Mouse (Mus musculus): ENCODE measurements around the gene Peak1. TPM values are rescaled to one million over a fixed set of nuclear protein-coding genes. Genes with fewer than 3 reads are reported as not detected.

Peak1 gene
- total RNA-seq, 2 experiments from 2014 or later = 11.6 to 16.0 TPM

- ATAC-seq (replicated peaks; ENCODE audit: poor library complexity, severe bottlenecking) = no peak
Measured at GRCm38 (mm10) chr9:56324576-56325355, 93.1 kb downstream of the Peak1 start.

- no peak for ATAC-seq (replicated peaks; ENCODE audit: poor library complexity, severe bottlenecking)
Measured at GRCm38 (mm10) chr9:56321291-56321690, 96.6 kb downstream of the Peak1 start.

- ATAC-seq (replicated peaks; ENCODE audit: poor library complexity, severe bottlenecking) = no peak
Measured at GRCm38 (mm10) chr9:56314326-56314725, 103.5 kb downstream of the Peak1 start.

GRCm38 (mm10) chr9:56309079-56309478 is 108.8 kb downstream of the Peak1 start:
- no peak for ATAC-seq (replicated peaks; ENCODE audit: poor library complexity, severe bottlenecking)

- ATAC-seq (replicated peaks; ENCODE audit: poor library complexity, severe bottlenecking) = no peak
Measured at GRCm38 (mm10) chr9:56304526-56304925, 113.3 kb downstream of the Peak1 start.

GRCm38 (mm10) chr9:56302921-56303465 is 114.9 kb downstream of the Peak1 start:
- ATAC-seq (replicated peaks; ENCODE audit: poor library complexity, severe bottlenecking) = no peak

GRCm38 (mm10) chr9:56290019-56290418 is 127.8 kb downstream of the Peak1 start:
- no peak for ATAC-seq (replicated peaks; ENCODE audit: poor library complexity, severe bottlenecking)

GRCm38 (mm10) chr9:56282481-56282880 is 135.4 kb downstream of the Peak1 start:
- no peak for ATAC-seq (replicated peaks; ENCODE audit: poor library complexity, severe bottlenecking)

- ATAC-seq (replicated peaks; ENCODE audit: poor library complexity, severe bottlenecking) = no peak
Measured at GRCm38 (mm10) chr9:56273576-56273975, 144.3 kb downstream of the Peak1 start.

- no peak for ATAC-seq (replicated peaks; ENCODE audit: poor library complexity, severe bottlenecking)
Measured at GRCm38 (mm10) chr9:56272247-56272598, 145.6 kb downstream of the Peak1 start.

GRCm38 (mm10) chr9:56271326-56272246 is 146.3 kb downstream of the Peak1 start:
- no peak for ATAC-seq (replicated peaks; ENCODE audit: poor library complexity, severe bottlenecking)

- ATAC-seq (replicated peaks; ENCODE audit: poor library complexity, severe bottlenecking) = no peak
Measured at GRCm38 (mm10) chr9:56269101-56269500, 148.8 kb downstream of the Peak1 start.

GRCm38 (mm10) chr9:56266200-56266815 is 151.6 kb downstream of the Peak1 start:
- ATAC-seq (replicated peaks; ENCODE audit: poor library complexity, severe bottlenecking) = no peak

- ATAC-seq (replicated peaks; ENCODE audit: poor library complexity, severe bottlenecking) = peak; percentile 34; the same call in 1 of the 2 replicates
Measured at GRCm38 (mm10) chr9:56265460-56266199, 152.2 kb downstream of the Peak1 start.

- ATAC-seq (replicated peaks; ENCODE audit: poor library complexity, severe bottlenecking) = peak; percentile 53
Measured at GRCm38 (mm10) chr9:56265022-56265360, 152.9 kb downstream of the Peak1 start.

GRCm38 (mm10) chr9:56264308-56265021 is 153.4 kb downstream of the Peak1 start:
- ATAC-seq (replicated peaks; ENCODE audit: poor library complexity, severe bottlenecking) = peak; percentile 68

- ATAC-seq (replicated peaks; ENCODE audit: poor library complexity, severe bottlenecking) = no peak
Measured at GRCm38 (mm10) chr9:56263055-56263454, 154.8 kb downstream of the Peak1 start.

GRCm38 (mm10) chr9:56260495-56261136 is 157.3 kb downstream of the Peak1 start:
- ATAC-seq (replicated peaks; ENCODE audit: poor library complexity, severe bottlenecking) = no peak
